Mouse (Mus musculus) fat pad, adult 2 months (tissue): ENCODE measurements around the gene Tcf7.

Source experiments
- DNase-seq: peaks from one replicate; pipeline ENCODE4 v3.0.0-alpha.2; 2011; ENCODE audit warnings: low read depth, low spot score; ENCODE audit errors: extremely low read depth

Tcf7 gene

DNA sequence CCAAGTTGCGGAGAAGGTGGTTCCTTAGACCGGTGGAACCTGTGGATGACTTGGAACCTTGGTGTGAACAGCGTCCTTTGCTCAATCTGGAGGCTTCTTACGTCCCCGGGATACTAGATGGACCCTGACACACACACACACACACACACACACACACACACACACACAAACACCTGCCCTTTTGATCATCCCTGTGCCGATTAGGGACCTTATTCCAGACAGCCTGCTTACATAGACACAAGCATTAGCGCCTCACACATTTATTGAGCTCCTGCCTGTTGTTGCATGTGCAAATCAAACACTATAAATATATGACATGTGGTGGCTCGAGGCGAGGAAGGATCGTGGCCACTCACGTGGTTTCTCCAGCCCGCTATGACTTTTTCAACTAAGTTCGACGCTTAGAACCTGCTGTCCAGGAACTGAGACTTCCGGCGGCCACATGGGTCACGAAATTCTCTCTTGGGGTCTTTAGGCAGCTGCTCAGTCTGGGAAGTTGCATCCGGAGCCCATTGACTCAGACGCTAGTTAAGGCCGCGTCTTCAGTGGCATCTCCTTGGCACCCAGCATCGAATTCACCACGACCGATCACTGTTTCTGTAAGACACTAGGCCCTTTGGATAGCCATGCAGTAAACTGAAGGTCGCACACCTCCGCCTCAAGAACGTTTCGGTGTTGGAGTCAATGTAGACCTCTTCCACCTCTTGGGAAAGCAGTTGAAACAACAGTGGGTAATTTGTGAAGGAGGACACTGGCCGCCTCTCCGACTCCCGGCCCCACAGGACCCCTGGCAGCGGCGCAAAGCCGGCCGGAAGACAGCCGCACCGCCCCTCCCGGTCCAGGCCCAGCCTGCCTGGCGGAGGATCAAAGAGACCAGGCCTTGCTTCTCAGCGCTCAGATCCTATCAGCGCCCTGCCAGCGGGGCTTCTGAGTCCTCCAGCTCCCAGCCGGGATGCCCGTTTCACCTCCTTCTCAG lies 1.1 kb upstream of the Tcf7 start:
- DNase-seq: no peak

DNA sequence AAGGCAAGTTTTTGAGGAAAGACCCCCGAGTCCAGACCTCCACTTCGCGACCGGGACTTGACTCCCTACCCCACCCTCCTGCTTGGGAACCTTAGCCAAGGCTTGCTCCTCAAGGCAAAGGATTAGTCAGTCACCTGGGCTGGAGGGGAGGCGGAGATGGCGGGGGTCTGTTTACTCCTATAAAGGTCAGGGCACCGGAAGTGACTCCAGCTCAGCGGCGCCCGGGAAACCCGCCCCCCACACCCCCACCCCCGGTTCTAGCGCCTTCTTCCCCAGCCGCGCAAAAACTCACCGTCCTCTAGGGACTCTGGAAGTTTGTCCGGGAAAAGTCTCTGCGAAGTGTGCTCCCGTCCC lies 417 bp downstream of the Tcf7 start:
- no peak for DNase-seq

DNA sequence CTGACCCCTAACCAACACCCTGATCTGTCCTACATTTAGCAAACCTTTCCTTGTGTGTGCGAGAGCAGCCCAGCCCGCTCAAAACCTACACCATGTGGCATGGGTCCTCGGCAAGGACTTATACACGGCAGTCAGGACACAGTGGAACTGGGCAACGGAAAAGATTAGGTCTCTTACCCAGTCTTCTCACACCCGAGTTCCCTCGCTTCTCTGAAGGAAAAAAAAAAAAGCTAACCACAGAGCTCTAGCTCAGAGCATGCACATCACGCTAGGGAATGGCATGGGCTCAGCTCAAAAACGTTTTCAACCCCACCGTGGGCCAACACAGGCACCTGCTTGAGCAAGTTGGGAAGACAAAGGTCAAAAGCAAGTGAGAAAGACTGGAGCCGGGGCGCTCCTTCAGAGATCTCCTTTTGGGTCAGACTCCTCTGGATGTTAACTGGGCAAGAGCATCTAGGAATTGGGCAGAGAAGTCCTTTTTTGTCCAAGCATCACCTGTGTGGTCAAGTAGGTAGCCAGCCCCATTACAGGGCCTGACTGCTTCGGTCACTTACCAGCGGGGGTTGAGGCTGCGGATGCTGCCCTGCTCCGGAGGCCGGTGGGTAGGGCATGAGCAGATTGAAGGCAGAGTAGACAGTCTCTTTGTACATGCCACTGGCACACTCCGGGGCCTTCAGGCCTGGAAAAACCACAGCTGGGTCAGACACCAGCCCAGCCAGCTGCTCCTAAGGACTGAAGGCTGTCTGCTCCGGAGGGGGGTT lies 1.1 kb downstream of the Tcf7 start:
- DNase-seq: no peak

DNA sequence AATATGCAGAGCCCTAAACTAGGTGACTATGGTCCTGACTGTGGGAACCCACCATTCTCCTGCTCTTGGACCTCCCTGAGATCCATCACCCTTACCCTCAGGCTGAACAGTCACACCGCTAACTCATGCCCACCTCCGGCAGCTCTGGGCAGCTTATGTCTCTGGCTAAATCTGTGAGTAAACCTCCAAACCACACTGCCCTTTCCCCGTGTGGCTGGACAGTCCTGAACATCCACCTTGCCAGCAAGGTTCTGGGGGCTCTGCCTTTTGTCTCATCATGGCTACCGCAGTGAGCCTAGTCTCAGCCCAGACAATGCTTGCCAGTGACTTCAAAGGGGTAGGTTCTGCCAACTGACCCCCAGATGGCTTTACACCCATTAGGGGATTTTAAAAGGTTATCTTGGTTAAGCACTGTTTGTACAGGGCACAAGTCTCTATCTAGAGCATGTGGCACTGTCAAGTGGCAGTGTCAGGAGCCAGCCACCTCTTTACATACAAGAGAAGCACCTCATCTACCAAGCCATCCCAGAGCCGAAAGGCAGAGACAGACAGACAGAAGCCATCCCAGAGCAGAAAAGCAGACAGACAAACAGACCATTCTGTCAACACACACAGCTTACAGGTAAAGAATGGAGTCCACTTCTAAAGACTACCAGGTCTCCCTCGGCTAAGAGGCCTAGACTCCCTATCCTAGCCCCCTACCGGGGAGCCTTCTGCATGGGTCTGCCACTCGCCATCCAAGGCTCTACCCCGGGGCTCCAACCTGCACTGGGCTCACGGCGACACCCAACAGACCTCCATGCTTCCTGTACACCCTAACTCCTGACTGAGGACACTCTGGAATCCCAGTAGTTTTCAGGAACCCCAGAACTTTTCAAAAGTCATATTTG lies 2.0 kb downstream of the Tcf7 start:
- no peak for DNase-seq

DNA sequence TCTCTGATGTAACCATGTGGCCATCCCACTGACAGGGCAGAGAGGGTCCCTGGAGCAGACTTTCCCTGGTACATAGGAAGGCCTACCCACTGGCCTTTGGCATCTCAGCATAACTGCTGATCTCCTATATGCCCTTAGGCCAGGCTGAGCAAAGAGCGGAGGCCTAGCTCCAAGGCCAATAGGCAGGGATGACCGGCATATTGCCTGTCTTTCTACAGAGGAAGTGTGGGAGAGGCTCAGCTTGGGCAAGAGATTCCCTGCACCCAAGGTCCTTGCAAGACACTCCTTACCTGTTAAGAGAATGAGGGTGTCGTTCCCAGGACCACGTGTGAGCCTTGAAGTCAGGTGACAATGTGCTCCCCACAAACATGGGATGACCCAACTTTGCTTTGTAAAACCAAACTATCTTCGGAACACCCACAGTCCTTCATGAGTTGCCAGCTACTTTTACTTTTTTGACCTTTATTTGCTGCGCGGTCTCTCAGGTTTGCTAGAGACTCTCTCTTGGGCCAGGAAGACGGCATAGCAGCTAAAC lies 3.1 kb downstream of the Tcf7 start:
- no peak for DNase-seq

DNA sequence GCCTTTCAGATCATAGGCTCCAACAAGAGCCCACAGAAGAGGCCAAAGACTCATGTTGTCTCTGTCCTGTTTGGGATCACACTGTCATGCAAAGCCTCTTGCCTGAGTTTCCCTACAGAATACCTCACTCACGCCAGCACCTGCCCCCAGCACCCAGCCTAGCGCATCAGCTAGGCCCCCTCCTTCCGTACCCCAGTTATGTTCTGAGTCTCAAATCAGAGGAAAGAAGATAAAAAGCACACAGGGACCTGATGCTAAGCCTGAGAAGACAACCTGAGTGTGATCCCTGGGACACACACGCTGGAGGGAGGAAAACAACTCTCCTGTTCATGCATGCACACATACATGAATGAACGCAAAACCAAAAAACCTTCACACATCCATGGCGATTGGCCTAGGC lies 3.8 kb downstream of the Tcf7 start:
- DNase-seq: no peak

DNA sequence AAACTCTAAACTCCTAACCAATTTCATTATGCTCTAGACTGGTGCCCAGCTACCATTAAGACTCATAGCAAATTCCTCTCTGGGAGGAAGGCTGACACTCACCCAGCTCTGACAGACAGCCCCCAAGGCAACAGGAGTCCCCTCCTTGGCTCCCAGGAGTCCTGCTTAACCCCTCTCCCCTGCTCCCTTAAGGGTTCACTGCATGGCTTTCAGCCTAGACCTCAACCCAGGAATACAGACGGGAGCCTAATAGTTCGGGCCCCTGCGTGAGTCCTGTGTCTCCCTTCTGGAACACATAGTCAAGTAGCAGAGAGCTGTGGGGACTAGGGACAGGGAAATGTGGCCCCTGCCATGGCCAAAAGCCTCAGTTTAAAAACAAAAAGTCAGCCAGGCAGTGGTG lies 4.7 kb downstream of the Tcf7 start:
- no peak for DNase-seq

DNA sequence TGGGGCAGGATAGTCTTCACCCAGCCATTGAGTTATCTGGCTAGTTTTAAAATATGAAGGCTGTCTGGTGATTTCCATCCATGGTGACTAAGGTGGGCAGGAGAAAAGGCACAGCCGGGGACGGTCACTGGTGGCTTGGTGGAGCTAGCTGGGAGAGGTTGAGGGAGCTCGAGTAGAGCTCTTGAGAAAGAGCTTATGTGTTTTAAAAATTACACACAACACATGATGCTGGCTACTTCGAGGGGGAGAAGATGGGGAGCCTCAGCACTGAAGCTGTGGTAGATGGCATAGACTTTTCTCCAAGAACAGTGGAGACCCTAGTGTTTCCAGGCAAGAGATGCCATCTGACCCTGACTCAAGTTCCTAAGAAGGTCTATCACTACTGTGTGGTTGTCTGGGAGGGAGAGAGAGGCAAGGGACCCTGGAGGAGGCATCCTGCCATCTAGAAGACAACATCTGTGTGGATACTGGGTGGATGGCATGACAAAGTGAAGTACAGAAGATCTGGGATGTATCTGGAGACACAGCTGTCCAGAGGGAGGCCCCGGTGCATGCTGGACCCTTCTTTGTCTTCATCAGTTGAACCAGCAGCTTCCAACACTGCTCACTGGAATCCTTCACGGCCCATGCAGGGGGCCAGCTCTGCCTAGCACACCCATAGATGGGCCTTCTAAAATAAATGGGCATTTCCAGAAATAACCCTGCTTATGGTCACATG lies 5.2 kb downstream of the Tcf7 start:
- no peak for DNase-seq

DNA sequence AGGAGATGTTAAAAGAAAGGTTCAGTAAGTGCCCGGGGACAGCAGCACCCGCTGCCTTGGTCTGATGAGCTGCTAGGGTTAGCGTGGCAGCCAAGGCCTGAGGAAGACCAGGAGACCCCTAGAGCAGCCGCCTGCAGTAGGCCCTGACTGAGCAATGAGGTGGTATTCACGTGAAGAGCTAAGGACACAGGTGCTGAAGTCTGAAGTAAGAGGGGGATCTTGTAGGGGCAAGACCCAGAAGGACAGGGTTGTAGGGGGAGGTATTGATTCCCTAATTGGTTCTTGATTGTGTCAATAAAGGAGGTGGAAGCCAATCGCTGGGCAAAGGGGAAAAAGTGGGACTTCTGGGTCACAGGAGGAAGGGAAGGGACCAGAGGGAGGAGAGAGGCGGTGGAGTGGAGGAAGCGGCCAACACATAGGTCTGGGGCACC lies 5.8 kb downstream of the Tcf7 start:
- no peak for DNase-seq

DNA sequence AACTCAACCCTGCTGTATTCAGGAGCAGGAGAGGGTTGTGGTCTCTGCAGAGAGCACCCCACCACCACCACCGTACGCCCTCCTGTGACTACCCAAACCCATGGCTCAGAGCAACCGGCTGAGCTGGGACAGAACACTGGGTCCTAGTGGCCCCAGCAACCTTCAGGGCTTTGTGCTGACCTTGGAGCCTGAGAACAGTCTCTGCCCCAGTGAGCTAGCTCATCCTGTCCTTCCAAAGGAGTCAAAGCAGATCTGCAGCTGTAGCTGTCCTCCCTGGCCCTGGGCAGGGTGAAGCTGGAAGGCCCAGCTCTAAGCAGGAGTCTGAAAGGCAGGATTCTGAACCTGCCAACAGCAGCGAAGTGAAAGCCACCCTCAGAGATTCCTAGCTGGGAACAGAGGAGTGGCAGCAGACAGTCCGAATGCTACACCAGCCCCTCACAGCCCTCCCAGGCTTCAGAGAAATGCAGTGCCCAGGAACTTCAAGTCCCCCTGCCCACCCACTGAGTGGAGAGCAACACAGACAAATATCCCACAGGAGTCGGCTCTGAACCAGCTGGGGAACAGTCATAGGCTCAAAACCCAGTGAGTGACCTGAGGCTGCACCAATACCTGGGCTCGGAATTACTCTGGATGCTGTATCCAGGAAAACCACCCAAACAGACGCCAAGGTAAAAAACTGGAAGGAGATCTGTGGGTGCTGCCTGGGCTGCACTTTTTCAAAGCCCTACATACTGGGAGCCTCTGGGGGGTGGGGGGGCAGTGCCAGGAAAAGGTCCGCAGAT lies 6.8 kb downstream of the Tcf7 start:
- DNase-seq: no peak

DNA sequence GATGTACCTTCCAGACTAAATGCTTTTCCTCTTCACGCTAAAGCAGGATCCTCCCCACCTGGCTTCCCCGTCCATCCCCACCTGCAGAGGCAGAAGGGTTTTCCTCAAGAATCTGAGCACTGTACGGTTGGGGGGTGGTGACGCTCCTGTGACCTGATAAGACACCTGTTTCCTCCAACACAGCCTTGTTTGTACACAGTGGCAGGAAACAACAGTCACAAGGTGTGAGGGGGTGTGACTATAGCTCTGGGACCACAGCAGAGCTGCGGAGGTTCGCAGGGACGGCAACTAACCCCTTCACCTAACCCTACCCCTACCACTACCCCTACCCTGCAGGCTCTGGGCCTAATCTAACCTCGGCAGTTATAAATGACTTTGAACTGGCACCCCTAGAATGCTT lies 7.4 kb downstream of the Tcf7 start:
- DNase-seq: no peak

DNA sequence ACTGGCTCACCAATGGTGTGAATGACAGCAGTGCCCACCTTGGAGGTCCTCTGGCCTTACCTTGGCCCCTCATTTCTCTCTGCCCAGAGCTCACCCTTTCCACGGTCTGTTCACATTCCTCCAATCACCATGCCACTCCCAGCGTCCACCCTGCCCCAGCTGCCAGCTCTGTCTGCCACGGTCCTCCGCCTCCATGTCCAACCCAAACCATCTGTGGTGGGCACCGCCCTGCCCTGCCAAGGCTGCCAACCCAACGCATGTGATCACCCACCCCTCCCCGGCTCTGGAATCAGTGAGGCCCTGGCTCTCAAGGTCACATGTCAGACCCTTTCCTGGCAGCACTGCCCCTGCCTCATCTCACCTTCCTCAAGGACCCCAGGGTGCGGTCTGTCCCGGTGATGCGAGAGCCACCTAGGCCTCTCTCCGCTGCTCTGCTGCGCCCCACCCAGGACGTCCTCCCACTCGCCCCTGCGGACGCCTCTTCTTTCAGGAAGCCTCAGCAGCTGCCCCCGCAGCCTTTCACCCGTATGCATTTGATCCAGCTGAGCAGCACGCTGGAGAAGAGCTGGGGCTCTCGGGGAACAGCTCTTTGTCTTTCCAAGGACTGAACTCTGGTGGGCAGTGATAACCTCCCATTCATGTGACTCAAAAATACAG lies 8.2 kb downstream of the Tcf7 start:
- no peak for DNase-seq

DNA sequence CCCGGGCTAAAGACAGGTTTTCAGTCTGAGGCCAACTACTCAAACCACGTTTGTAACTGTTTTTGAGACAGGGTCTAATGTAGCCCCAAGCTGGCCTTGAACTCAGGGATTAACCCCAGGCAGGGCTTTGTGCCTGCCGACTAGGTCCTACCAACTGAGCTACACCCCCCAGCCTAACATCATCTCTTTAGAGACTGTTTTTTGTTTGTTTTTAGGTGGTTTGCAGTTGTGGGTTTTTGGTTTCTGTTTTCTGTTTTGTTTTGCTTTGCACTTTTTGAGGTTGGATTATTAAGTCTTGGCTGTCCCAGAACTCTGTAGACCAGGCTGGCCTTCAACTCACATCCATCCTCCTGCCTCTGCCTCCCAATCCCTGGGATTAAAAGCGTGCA lies 8.9 kb downstream of the Tcf7 start:
- DNase-seq: no peak

DNA sequence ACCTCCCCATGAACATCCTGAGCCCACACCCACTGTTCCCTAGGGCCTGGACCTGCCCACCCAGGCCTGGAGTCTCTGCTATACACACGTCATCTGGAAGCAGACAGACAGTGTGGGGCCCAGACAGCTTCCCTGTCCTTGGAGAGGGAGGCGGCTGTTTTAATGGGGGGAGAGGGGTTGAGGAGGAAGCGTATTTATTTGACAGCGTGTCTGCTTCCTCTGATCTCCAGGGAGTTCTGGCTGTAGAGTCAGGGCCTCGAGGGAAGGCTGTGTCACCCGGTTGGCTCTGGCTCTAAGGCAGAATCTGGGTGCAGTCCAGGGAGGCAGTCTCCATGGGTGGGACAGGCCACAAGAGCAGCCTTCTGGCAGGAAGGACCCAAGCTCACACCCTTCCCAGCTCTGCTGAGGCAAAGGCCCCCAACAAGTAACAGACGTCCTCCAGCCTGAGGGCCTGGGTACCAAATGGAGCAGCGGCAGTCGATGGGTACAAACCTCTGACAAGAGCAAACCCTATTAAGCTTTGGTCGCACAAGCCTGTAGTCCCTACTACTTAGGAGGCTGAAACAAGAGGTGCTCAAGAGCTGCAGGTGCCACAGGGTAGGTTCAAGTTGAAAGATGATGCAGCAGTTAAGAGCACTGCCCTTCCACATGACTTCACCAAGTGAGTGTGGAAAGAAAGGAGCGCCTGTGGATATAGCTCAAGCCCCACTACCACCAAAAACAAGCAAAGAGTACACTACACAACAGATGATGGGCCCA lies 9.5 kb downstream of the Tcf7 start:
- DNase-seq: no peak

DNA sequence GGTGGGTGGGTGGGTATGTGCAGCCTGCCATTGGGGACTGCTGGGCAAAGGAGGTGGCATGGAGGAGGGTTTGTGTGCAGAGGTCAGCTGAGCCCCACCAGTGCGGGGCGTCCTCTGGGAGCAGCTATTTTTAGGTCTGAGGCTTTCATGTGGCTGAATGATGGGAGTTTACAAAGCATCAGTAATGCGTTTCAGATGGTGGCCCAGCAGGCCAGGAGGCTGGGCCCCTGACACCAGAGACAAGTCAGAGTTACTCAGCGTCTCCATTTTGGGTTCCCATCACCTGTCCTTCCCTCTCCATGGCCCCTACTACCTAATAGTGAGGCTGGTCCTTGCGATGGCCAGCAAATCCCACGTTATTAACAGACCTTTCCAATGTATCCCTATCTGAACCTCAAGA lies 10.2 kb downstream of the Tcf7 start:
- no peak for DNase-seq

DNA sequence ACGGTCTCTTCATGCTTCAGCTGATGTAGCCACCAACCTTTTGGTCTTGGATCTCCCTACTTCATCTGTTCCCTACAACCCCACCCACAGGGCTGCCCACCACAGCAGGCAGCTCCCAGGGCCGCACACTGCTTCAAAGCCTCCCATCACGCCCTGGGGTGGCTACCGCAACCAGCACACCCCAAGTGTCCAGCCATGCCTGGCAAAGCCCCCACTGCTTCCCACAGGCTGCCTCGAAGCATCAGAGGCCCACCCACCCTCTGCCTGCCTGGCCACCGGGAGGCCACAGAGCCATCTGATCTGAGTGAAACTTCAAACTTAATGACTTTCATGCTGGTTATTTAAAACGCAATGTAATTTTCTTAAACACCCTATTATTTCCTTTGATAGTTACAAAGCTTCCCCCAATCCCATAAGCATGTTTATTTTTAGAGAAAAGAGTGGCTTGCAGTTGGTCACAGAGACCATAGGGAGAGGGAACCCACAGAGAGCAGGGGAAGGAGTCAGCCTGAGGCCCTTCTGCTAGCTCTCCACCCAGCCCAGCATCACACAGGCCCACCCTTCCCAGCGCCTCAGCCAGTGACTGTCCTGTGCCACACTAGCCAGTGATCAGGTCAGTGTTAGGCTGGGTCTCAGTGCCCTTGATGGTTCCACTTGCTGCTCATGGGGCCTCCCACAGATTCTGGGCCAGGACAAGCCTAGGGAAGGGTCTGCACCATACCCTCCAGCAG lies 10.9 kb downstream of the Tcf7 start:
- no peak for DNase-seq

DNA sequence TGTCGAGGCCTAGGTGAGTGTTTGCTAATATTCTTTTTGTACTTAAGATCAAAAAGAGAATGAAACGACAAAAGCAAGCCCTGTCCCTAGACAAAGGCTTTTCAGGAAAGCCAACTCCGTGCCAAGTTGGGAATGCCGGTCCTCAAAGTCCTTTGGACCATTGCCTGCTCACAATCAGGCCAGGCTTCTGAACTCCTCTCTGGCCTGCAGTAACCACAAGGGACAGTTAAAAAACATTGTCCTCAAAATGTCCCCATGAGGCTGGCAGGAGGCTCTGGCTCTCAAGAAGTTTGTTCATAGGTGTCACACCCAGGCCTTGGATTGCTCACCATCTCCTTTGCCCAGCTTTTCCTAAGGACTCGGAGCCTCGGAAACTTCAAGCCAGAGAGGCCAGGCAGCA lies 13.0 kb downstream of the Tcf7 start:
- no peak for DNase-seq
